Mouse (Mus musculus) left cerebral cortex, postnatal 10 days (tissue): ENCODE measurements around the gene Decr2. TPM values are rescaled to one million over a fixed set of nuclear protein-coding genes. Genes with fewer than 3 reads are reported as not detected.
"Not testable (repeated sequence)": the region's sequence is repeated elsewhere in the genome, so short reads cannot be mapped to it uniquely, and the experiment has no call there.

Experiments used
- DNase-seq, 2 experiments: peaks; one replicate each; pipeline ENCODE4 v3.0.0; 2021 to 2022; ENCODE audit warnings: low spot score in 2 of 2, mixed read lengths in 1 of 2; ENCODE audit errors: extremely low spot score in 1 of 2
- intact Hi-C: fragments of 180-260 bp; cut with DNase I; formaldehyde crosslinking; loops from one replicate; pipeline ENCODE4 v1.15.1; 2025
- total RNA-seq, 2 experiments: library from RNA; stranded (reverse); gene quantifications; 2 replicates each; pipeline ENCODE4 v1.2.3; 2021

Gene Decr2
- total RNA-seq, 2 experiments from 2014 or later, result 25.2 to 27.2 TPM

GRCm38 (mm10) chr17:26040711-26041110 is 49.4 kb downstream of the Decr2 start:
- intact Hi-C loops, result loop anchor here (2.0 kb wide), 1 partner anchor 50 kb away; the partner anchor contains the start of gene Decr2
- DNase-seq, result not testable (repeated sequence)

GRCm38 (mm10) chr17:26032037-26032436 is 58.1 kb downstream of the Decr2 start:
- intact Hi-C loops, result no loop called here
- no peak for DNase-seq

- DNase-seq, result no peak
- intact Hi-C loops, result no loop called here
Measured at GRCm38 (mm10) chr17:26031583-26031982, 58.6 kb downstream of the Decr2 start.

Other genes starting within 250 kb of the Decr2 start
- gene Gm20683, start 248.6 kb downstream of the Decr2 start, total RNA-seq, result 10 to 100 TPM; 28.7 to 29.9 TPM
- gene Rhot2, start 245.5 kb downstream of the Decr2 start, total RNA-seq, result 10 to 100 TPM; 68.8 to 74.7 TPM
- 10 to 100 TPM; 34.0 to 35.6 TPM for gene Wdr90, start 228.8 kb downstream of the Decr2 start, total RNA-seq
- 10 to 100 TPM; 27.7 to 31.4 TPM for gene Mcrip2, start 221.6 kb downstream of the Decr2 start, total RNA-seq
- gene Mettl26, start 215.3 kb downstream of the Decr2 start, total RNA-seq, result 10 to 100 TPM; 34.8 to 36.0 TPM
- gene Wfikkn1, start 209.5 kb downstream of the Decr2 start, total RNA-seq, result 1 to 10 TPM in 1 of 2 experiments, under 1 TPM in 1; 0.63 to 1.4 TPM
- gene Rab40c, start 170.6 kb downstream of the Decr2 start, total RNA-seq, result 10 to 100 TPM; 46.2 to 53.4 TPM
- 100 to 1,000 TPM; 123 to 126 TPM for gene Pigq, start 145.4 kb downstream of the Decr2 start, total RNA-seq
- not detected for gene Nhlrc4, start 145.4 kb downstream of the Decr2 start, total RNA-seq
- gene A930017K11Rik, start 137.8 kb downstream of the Decr2 start, total RNA-seq, result not detected
- 10 to 100 TPM; 41.5 to 42.5 TPM for gene Capn15, start 104.5 kb downstream of the Decr2 start, total RNA-seq
- gene Rab11fip3, start 20.8 kb downstream of the Decr2 start, total RNA-seq, result 10 to 100 TPM; 67.5 to 73.8 TPM
- gene Nme4, start 5.3 kb upstream of the Decr2 start, total RNA-seq, result 1 to 10 TPM; 3.0 to 3.9 TPM
- gene Tmem8, start 23.0 kb upstream of the Decr2 start, total RNA-seq, result 1 to 10 TPM; 9.0 to 9.9 TPM
- 10 to 100 TPM; 78.1 to 82.1 TPM for gene Mrpl28, start 33.2 kb upstream of the Decr2 start, total RNA-seq
- 10 to 100 TPM; 24.0 to 26.2 TPM for gene Axin1, start 48.4 kb upstream of the Decr2 start, total RNA-seq
- gene Pdia2, start 108.8 kb upstream of the Decr2 start, total RNA-seq, result 1 to 10 TPM in 1 of 2 experiments, under 1 TPM in 1; 0.67 to 1.1 TPM
- gene Rgs11, start 112.6 kb upstream of the Decr2 start, total RNA-seq, result 10 to 100 TPM; 72.4 to 73.3 TPM
- 100 to 1,000 TPM; 228 to 258 TPM for gene Arhgdig, start 117.4 kb upstream of the Decr2 start, total RNA-seq
- 10 to 100 TPM; 18.2 to 21.3 TPM for gene Fam234a, start 153.9 kb upstream of the Decr2 start, total RNA-seq
- 10 to 100 TPM; 83.1 to 83.4 TPM for gene Luc7l, start 162.6 kb upstream of the Decr2 start, total RNA-seq